Mouse (Mus musculus) adrenal gland, adult 2 months (tissue): ENCODE measurements around the gene Cdc42bpb. TPM values are rescaled to one million over a fixed set of nuclear protein-coding genes. Genes with fewer than 3 reads are reported as not detected.
A peak's percentile ranks its signal among the peaks of the same experiment; 100 is the strongest.

Experiments
- DNase-seq: peaks from one replicate; pipeline ENCODE4 v3.0.0; 2021
- polyA plus RNA-seq: library from polyadenylated mRNA; depleted of rRNA; stranded (reverse); fragments of >200 nt; gene quantifications from 2 replicates; pipeline ENCODE4 v1.2.3, GENCODE M21; 2012
- total RNA-seq, 2 experiments: library from RNA; stranded (reverse); gene quantifications; 2 replicates each; pipeline ENCODE4 v1.2.3; 2021

Gene Cdc42bpb
- total and polyA plus RNA-seq, 3 experiments, result 119 to 339 (median 120) TPM

DNA sequence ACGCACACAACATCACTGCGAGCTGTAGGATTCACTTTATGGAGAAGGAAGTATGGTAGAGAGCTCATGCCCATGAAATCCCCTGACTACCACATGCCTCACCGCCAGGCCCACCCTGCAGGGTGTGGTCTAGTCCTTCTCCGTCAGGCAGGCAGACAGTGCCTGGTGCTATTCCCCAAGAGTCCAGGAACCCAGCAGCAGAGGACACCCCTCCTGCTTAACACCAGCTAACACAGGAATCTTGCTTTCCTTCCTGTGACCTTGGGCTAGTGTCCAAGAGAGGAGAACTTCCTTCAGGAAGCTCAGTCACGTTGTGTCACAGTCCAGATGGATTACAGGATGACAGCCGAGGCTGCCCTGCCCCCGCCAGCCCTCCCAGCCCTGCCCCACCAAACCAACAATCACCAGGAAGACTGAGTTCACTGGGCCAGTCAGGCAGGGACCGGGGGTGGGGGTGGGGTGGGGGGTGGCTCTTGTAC, 9.2 kb upstream of the Cdc42bpb start:
- peak; percentile 73 for DNase-seq

DNA sequence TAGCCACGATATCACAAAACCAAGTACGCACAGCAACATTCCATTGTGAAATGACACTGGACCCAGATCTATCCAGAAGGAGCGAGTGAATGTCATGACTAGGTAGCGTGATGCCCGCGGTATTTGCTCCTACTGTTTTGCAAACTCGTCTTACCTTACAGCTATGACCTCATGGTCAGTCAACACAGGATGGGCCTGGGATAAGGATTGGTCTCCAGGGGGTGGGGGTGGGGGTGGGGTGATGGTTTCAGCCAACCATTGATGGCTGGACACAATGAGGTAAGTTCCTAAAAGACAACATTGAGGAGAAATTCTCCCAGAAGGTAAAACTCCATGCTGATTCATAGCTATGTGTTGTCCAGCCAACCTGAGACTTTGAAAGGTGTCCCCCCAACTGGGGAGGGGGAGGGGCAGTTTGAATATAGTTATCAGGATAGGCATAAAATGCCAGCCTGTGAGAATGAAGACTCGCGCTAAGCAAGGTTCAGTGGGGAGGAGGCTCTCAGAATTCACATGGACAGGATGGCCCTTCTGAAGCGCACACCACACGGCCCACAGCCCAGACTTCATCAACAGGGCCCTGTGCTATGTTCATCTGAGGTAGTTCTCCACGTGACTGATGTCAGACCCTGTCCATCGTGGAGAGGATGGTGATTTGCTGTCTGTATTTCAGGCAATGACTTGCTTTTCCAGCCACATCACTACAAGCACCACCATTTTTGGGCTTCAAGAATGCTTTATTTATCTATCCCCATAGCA, 8.5 kb upstream of the Cdc42bpb start:
- DNase-seq, result no peak

- DNase-seq, result no peak
These were observed 1.3 kb upstream of the Cdc42bpb start for GRCm38 (mm10) chr12:111378812-111379211.

- no peak for DNase-seq
These were observed 520 bp upstream of the Cdc42bpb start for GRCm38 (mm10) chr12:111377986-111378490.

DNA sequence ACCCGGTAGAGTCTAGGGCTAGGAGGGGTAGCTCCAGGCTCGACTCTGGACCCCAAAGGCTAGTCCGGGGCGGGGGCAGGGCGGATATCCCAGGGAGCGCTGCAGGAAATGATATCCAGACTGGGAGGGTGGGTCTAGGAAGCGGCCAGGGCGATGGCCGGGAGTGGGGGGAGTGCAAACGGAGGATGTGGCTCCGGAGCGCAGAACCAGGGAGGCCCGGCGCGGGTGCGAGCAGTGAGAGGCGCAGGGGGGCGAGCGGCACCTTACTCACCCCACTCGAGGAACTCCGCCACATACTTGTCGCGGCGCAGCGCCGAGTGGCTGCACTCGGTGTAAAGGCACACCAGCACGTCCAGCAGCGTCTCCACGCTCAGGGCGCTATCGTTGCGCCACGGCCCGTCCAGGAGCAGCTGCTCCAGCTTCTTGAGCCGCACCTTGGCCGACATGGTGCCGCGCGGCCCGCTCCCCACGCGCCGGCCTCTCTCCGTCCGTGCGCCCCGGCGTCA, 639 bp downstream of the Cdc42bpb start:
- DNase-seq, result peak; percentile 83

DNA sequence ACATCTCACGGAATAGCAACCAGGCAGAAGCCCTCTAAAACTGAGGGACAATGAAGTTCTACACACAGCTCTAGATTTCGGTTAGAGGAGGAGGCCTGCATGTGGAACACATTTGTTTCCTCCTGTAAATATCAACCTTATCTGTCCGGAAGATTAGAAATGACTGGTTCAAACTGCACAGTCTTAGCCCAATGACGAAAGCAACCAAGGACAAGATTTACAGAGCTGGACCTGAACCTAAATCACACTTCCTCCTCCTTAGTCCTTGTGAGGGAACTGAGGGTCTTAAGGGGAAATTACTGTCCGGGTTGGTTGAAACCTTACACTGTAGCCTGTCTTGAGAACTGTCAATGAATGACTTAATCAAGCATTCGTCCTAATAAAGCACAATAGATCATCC, 1.5 kb downstream of the Cdc42bpb start:
- no peak for DNase-seq

DNA sequence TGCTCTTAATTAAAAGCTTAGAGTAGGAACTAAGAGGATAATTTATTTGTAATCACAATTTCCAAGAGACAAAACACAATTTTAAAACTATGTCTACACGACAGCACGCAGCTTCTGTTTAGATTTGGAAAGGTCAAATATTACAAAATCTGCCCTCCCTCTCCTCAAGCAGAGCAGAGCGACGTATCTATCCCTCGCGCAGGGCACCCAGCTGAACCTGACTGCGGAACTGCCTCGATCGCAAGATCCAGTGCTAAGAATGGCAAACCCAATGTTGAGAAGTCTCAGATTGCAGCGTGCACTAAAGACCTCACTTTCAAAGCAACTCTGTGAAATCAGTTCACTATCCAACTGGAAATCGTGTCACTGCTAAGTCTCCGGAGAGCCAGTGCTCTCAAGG, 2.0 kb downstream of the Cdc42bpb start:
- DNase-seq, result peak; percentile 62

GRCm38 (mm10) chr12:111374727-111375126, 2.8 kb downstream of the Cdc42bpb start:
- DNase-seq, result no peak

DNA sequence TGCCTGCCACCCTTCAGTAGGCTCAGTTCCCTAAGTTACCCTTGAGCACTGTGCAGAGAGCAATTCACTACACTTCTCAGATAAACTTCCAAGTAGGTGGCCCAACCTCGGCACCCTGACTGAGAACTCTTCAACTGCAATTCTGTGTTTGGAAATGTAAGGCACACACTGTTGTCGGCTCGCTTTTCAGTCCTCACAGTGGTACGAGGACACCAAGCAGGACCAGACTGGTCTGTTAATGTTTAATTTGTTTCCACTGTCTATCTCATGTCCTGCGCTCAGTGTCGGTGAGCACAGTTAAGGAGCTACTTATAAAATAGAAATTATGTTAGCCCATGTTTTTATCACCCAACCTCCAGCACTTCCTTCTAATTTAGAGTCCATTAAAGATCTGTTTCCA, 4.1 kb downstream of the Cdc42bpb start:
- DNase-seq, result no peak

DNA sequence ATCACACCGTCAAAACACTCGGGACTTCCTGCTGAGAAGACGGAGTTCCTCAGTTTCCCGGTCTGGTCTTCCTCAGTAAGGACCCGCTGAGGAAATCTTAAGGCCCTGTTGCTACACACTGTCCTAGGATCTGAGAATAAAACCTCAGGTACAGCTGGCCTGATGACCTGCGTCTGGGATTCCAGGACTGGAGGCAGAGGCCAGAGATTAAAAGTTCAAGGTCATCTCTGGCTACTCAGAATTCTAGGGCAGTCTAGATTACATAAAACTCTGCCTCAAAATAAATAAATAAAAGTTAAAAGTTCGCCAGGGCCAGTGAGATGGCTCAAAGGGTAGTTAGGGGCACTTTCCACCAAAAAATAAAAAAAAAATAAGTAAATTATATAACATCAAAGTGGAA, 5.6 kb downstream of the Cdc42bpb start:
- no peak for DNase-seq

DNA sequence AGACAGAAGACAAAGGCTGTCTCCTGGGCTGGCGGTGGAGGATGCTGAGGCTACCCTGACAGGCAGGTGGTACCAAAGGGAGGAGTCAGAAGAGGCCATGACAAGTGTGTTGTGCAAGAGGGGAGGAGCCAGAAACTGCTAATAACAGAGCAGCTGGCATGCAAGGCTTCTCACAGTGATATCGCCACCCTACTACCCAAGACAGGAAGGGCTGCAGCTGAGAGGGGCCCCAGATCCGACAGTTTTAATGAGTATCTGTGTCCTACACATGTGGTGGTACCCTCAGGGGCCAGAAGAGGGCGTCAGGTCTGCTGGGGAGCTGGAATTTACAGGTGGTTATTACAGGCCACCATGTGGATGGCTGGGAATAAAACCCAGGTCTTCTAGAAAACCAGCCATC, 7.3 kb downstream of the Cdc42bpb start:
- DNase-seq, result no peak

DNA sequence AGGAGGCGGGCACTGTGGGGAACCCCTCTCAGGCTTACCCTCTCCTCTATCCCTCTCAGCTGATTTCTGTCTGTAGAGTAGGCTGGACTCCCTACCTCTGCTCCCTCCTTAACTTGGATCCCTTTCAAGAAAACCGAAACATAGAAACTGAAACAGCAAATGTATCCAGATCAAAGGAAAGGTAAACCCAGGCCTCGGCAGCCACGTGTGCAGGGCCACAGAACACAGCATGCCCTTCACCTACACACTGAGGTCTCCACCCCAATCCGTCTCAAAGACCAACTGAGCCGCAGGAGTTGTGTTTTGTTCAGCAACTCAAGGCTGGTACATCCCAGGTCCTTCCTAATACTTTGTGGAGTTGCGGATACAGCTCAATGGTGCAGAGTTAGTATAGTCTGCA, 10.5 kb downstream of the Cdc42bpb start:
- DNase-seq, result no peak

DNA sequence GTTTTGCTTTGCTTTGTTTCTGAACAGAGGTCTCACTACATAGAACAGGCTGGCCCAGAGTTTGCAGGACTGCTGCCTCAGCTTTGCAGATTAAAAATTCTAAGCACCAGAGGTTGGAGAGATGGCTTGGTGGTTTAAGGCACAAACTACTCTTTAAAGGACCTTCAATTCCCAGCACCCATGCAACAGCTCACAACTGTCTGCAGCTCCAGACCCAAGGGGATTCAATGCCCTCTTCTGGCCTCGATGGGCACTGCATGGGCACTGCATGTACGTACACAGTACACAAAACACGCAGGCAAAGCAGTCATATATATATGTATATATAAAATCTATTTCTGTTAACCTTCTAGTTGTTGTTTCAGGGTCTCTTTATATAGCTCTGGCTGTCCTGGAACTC, 13.3 kb downstream of the Cdc42bpb start:
- no peak for DNase-seq

DNA sequence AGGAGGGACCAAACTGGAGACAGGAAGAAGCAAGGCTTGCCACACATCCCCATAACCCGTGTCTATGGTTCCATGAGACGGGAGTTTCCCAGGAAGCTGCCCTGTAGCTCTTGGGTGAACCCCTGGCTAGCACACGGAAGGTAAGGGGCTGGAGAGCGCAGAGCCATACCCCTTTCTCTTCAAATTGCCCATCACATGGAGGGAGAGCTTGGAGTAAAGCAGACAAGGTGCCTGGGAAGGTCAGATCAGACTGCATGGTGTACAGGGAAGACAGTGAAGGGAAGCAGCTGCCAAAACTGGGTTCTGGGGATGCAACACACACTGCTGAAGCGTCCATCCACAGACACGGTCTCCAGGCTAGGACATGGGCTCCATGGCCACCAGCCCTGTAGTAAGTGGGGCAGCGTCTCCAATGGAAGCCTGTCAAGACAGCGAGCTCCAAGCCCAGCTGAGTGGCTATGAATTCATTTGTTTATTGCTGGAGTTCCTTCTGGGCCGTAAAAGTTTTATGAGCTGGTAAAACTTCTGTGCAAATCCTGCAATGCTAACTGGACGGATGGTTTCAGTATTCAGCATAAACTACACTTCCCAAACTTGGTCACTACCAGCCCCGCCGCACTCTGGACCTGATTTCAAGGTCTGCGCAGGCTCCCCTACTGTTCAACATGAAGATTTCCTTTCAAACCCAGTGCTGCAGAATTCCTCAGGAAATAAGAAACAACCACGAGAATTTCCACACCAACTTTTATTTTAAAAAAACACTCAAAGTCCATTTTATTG, 16.0 kb downstream of the Cdc42bpb start:
- DNase-seq, result no peak

DNA sequence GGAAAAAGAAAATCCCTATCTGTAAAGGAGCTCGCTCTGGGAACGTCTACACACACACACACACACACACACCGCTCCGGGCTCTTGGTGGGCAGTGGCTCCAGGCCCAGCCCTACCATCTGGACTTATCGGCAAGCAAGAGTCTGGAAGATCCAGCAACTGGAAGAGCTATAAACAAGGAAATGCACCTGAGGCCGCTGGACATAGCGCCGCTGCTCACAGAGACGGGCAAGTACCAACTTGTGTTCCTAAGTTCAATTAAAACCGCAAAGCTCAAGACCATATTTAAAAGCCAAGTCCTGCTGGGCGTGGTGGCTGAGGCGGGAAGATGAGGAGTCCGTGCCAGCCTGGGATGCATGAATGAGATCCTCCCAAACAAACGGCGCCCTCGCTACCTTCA, 16.8 kb downstream of the Cdc42bpb start:
- no peak for DNase-seq

GRCm38 (mm10) chr12:111356216-111356615, 21.3 kb downstream of the Cdc42bpb start:
- DNase-seq, result no peak

DNA sequence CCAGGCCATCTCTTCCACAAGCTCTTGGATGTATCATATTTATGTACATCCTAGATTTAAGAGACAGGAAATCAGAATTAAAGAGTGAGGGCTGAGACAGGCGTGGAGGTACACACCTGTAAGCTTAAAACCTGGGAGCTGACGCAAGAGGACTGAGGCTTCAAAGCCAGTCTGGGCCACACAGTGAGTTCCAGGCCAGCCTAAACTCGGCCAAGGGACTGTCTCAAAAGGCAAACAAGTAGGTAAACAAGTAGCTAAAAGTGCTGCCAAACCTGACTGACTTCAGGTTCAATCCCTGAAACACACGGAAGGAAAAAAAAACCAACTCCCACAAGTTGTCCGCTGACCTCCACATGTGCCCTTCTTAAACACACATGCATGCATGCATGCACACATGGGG, 23.4 kb downstream of the Cdc42bpb start:
- no peak for DNase-seq

GRCm38 (mm10) chr12:111353439-111353915, 24.0 kb downstream of the Cdc42bpb start:
- DNase-seq, result peak; percentile 75

- no peak for DNase-seq
These were observed 24.5 kb downstream of the Cdc42bpb start for GRCm38 (mm10) chr12:111353008-111353407.

DNA sequence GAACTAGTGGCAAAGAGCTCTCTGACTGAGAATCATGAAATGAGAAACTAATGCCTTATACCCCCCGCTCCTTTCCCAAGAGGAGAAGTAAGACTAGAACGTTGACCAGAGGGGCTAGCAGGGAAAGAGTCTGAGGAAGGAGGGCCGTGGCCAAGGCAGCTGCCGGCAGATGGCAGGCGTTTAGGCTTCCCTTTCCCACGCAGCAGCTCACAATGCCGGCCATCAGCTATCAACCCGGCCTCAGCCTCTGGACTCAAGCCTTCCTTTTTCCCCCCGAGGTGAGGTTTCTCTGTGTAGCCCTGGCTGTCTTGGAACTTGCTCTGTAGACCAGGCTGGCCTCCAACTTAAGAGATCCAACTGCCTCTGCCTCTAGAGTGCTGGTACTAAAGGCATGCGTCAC, 25.0 kb downstream of the Cdc42bpb start:
- no peak for DNase-seq

GRCm38 (mm10) chr12:111349540-111350231, 27.8 kb downstream of the Cdc42bpb start:
- peak; percentile 59 for DNase-seq

GRCm38 (mm10) chr12:111343956-111344355, 33.6 kb downstream of the Cdc42bpb start:
- DNase-seq, result no peak
